Mouse (Mus musculus): ENCODE measurements around the gene Itga5. TPM values are rescaled to one million over a fixed set of nuclear protein-coding genes. Genes with fewer than 3 reads are reported as not detected.
A peak's percentile ranks its signal among the peaks of the same experiment; 100 is the strongest.

Itga5 gene
- polyA plus RNA-seq, 1 experiment from 2014 or later: 30.0 TPM

- no peaks in the 10 kb centered on the region for H3K9me3 ChIP-seq (ENCODE audit: low read length)
- no peak for TF ChIP-seq CTCF (IDR thresholded peaks at IDR 0.05)
- peak overlapping the region; percentile 49 for H3K4me3 ChIP-seq (ENCODE audit: low read depth, low read length)
- peaks cover 6% of the 10 kb centered on the region; the same call in 1 of the 2 replicates for H3K4me1 ChIP-seq (ENCODE audit: insufficient read depth, low read depth, low read length)
- no peak overlapping the region for H3K27ac ChIP-seq (ENCODE audit: low read length)
- H3K36me3 ChIP-seq (ENCODE audit: insufficient read depth, low read length): 0 out of 2 replicates have a peak, but pooled peaks cover 3% of the 10 kb centered on the region
- peak; percentile 29 for DNase-seq (ENCODE audit: low spot score)
- H3K9ac ChIP-seq (replicated peaks; ENCODE audit: low read depth): no peak overlapping the region
- 7% methylated on average over 24 of the region's 31 CpGs for WGBS
- H3K4me2 ChIP-seq (replicated peaks; ENCODE audit: low read depth, low read length): peak overlapping the region; percentile 84
- peaks cover 16% of the 10 kb centered on the region for H3K27me3 ChIP-seq (replicated peaks; ENCODE audit: insufficient read depth, low read length)
- ATAC-seq: no peak; the same call in 1 of the 2 replicates
Observed at GRCm38 (mm10) chr15:103339166-103339960, 27.2 kb downstream of the Itga5 start.

GRCm38 (mm10) chr15:103338829-103339165 lies 27.8 kb downstream of the Itga5 start:
- Histone ChIP-seq H3K4me2 (replicated peaks; ENCODE audit: low read depth, low read length) (peak overlapping the region; percentile 84; the same call in 1 of the 2 replicates), H3K4me1 (ENCODE audit: insufficient read depth, low read depth, low read length) (peaks cover 6% of the 10 kb centered on the region; the same call in 1 of the 2 replicates), H3K36me3 (ENCODE audit: insufficient read depth, low read length) (no peaks in the 10 kb centered on the region), H3K4me3 (ENCODE audit: low read depth, low read length) (no peak overlapping the region), H3K27ac (ENCODE audit: low read length) (no peak overlapping the region), H3K9ac (replicated peaks; ENCODE audit: low read depth) (no peak overlapping the region), H3K9me3 (ENCODE audit: low read length) (no peaks in the 10 kb centered on the region), H3K27me3 (replicated peaks; ENCODE audit: insufficient read depth, low read length) (peaks cover 16% of the 10 kb centered on the region)
- ATAC-seq (no peak), DNase-seq (ENCODE audit: low spot score) (no peak)
- 46% methylated on average over 4 of the region's 4 CpGs for WGBS
- TF ChIP-seq EP300 (IDR thresholded peaks at IDR 0.05) (no peak), CTCF (IDR thresholded peaks at IDR 0.05) (no peak)

- ATAC-seq: no peak
- TF ChIP-seq CTCF (IDR thresholded peaks at IDR 0.05) (no peak), EP300 (IDR thresholded peaks at IDR 0.05) (no peak)
- Histone ChIP-seq H3K9me3 (ENCODE audit: low read length) (no peaks in the 10 kb centered on the region), H3K27me3 (replicated peaks; ENCODE audit: insufficient read depth, low read length) (peaks cover 16% of the 10 kb centered on the region), H3K9ac (replicated peaks; ENCODE audit: low read depth) (no peak overlapping the region), H3K27ac (ENCODE audit: low read length) (no peak overlapping the region), H3K4me1 (ENCODE audit: insufficient read depth, low read depth, low read length) (peaks cover 6% of the 10 kb centered on the region; the same call in 1 of the 2 replicates), H3K4me2 (replicated peaks; ENCODE audit: low read depth, low read length) (no peak overlapping the region), H3K36me3 (ENCODE audit: insufficient read depth, low read length) (no peaks in the 10 kb centered on the region), H3K4me3 (ENCODE audit: low read depth, low read length) (no peak overlapping the region)
- no peak for DNase-seq (ENCODE audit: low spot score)
- 27% methylated on average over 11 of the region's 11 CpGs for WGBS
Observed at GRCm38 (mm10) chr15:103336996-103337667, 29.4 kb downstream of the Itga5 start.

GRCm38 (mm10) chr15:103335488-103336235 lies 30.9 kb downstream of the Itga5 start:
- H3K4me3 ChIP-seq (ENCODE audit: low read depth, low read length): no peak overlapping the region
- TF ChIP-seq CTCF (IDR thresholded peaks at IDR 0.05) (no peak), EP300 (IDR thresholded peaks at IDR 0.05) (no peak)
- no peaks in the 10 kb centered on the region for H3K9me3 ChIP-seq (ENCODE audit: low read length)
- DNase-seq (ENCODE audit: low spot score) (no peak), ATAC-seq (no peak)
- H3K9ac ChIP-seq (replicated peaks; ENCODE audit: low read depth): no peak overlapping the region
- WGBS: 38% methylated on average over 7 of the region's 7 CpGs
- H3K36me3 ChIP-seq (ENCODE audit: insufficient read depth, low read length): no peaks in the 10 kb centered on the region
- no peak overlapping the region for H3K27ac ChIP-seq (ENCODE audit: low read length)
- no peak overlapping the region for H3K4me2 ChIP-seq (replicated peaks; ENCODE audit: low read depth, low read length)
- peaks cover 6% of the 10 kb centered on the region; the same call in 1 of the 2 replicates for H3K4me1 ChIP-seq (ENCODE audit: insufficient read depth, low read depth, low read length)
- peaks cover 16% of the 10 kb centered on the region for H3K27me3 ChIP-seq (replicated peaks; ENCODE audit: insufficient read depth, low read length)

GRCm38 (mm10) chr15:103335040-103335439 lies 31.5 kb downstream of the Itga5 start:
- peaks cover 2% of the 10 kb centered on the region; the same call in 1 of the 2 replicates for H3K4me1 ChIP-seq (ENCODE audit: insufficient read depth, low read depth, low read length)
- H3K9ac ChIP-seq (replicated peaks; ENCODE audit: low read depth): no peak overlapping the region
- DNase-seq (ENCODE audit: low spot score) (no peak), ATAC-seq (no peak)
- H3K27me3 ChIP-seq (replicated peaks; ENCODE audit: insufficient read depth, low read length): peaks cover 10% of the 10 kb centered on the region
- H3K9me3 ChIP-seq (ENCODE audit: low read length): no peaks in the 10 kb centered on the region
- no peak overlapping the region for H3K4me2 ChIP-seq (replicated peaks; ENCODE audit: low read depth, low read length)
- H3K36me3 ChIP-seq (ENCODE audit: insufficient read depth, low read length): no peaks in the 10 kb centered on the region
- TF ChIP-seq EP300 (IDR thresholded peaks at IDR 0.05) (no peak), CTCF (IDR thresholded peaks at IDR 0.05) (no peak)
- H3K27ac ChIP-seq (ENCODE audit: low read length): no peak overlapping the region
- H3K4me3 ChIP-seq (ENCODE audit: low read depth, low read length): no peak overlapping the region
- 48% methylated on average over 3 of the region's 3 CpGs for WGBS

- WGBS: 39% methylated on average over 2 of the region's 2 CpGs
- no peak for ATAC-seq
Observed at GRCm38 (mm10) chr15:103334194-103334593, 32.4 kb downstream of the Itga5 start.

More at GRCm38 (mm10) chr15:103334194-103334593, 32.4 kb downstream of the Itga5 start:
- H3K4me2 ChIP-seq (replicated peaks; ENCODE audit: low read depth, low read length): no peak overlapping the region
- no peak overlapping the region for H3K4me3 ChIP-seq (ENCODE audit: low read depth, low read length)
- no peaks in the 10 kb centered on the region for H3K9me3 ChIP-seq (ENCODE audit: low read length)
- no peaks in the 10 kb centered on the region for H3K36me3 ChIP-seq (ENCODE audit: insufficient read depth, low read length)
- H3K27me3 ChIP-seq (replicated peaks; ENCODE audit: insufficient read depth, low read length): peaks cover 8% of the 10 kb centered on the region; the same call in 1 of the 2 replicates
- no peak overlapping the region for H3K9ac ChIP-seq (replicated peaks; ENCODE audit: low read depth)
- no peak overlapping the region for H3K27ac ChIP-seq (ENCODE audit: low read length)
- TF ChIP-seq EP300 (IDR thresholded peaks at IDR 0.05) (no peak), CTCF (IDR thresholded peaks at IDR 0.05) (no peak)
- DNase-seq (ENCODE audit: low spot score): no peak
- H3K4me1 ChIP-seq (ENCODE audit: insufficient read depth, low read depth, low read length): no peaks in the 10 kb centered on the region

All from lung, postnatal 0 days (tissue).